Mouse (Mus musculus) E14TG2a.4 (cell line): Measurements from ENCODE around the gene Rbm39.
A peak's percentile ranks its signal among the peaks of the same experiment; 100 is the strongest.

Experiments
- H3K27me3 ChIP-seq: 2 replicates; pipeline ENCODE4 v1.6.1; 2014; ENCODE audit warnings: low read length, control low read depth; ENCODE audit not compliant: insufficient read depth
- H3K36me3 ChIP-seq: 2 replicates; pipeline ENCODE4 v1.6.1; 2014; ENCODE audit warnings: low read length, control low read depth; ENCODE audit not compliant: insufficient read depth
- H3K4me1 ChIP-seq: replicated peaks from 2 replicates; pipeline ENCODE4 v1.6.1; 2014; ENCODE audit warnings: low read depth, low read length, control low read depth
- H3K4me3 ChIP-seq: replicated peaks from 2 replicates; pipeline ENCODE4 v1.5.1; 2014; ENCODE audit warnings: mild to moderate bottlenecking, low read length
- H3K9me3 ChIP-seq: 2 replicates; pipeline ENCODE4 v1.6.1; 2014; ENCODE audit warnings: low read length, control low read depth
- CTCF ChIP-seq: conservative IDR thresholded peaks from 2 replicates; pipeline ENCODE4 v1.5.1; 2014; ENCODE audit warnings: low read length
- NANOG ChIP-seq: IDR thresholded peaks from 2 replicates; pipeline ENCODE4 v1.6.1; 2014; ENCODE audit warnings: borderline replicate concordance, low read length, mixed read lengths
- POU5F1 ChIP-seq: IDR thresholded peaks from 2 replicates; pipeline ENCODE4 v1.6.1; 2014; ENCODE audit warnings: low read length, borderline replicate concordance

Gene Rbm39

GRCm38 (mm10) chr2:156180094-156180821 lies at the start of gene Rbm39:
Rbm39 (minus strand) TSS chr2:156180238.
- Histone ChIP-seq H3K9me3 (no peaks in the 10 kb centered on the region), H3K4me1 (peaks cover 41% of the 10 kb centered on the region), H3K27me3 (no peaks in the 10 kb centered on the region), H3K36me3 (peaks cover 38% of the 10 kb centered on the region), H3K4me3 (peak within 1 kb of the TSS; percentile 97)
- TF ChIP-seq CTCF (no peak), POU5F1 (no peak), NANOG (no peak)

GRCm38 (mm10) chr2:156229171-156229570 lies 49.1 kb upstream of the Rbm39 start:
- H3K4me1 ChIP-seq = peaks cover 67% of the 10 kb centered on the region
- H3K27me3 ChIP-seq = no peaks in the 10 kb centered on the region
- peaks cover 83% of the 10 kb centered on the region for H3K36me3 ChIP-seq
- TF ChIP-seq POU5F1 (no peak), CTCF (no peak), NANOG (no peak)
- H3K9me3 ChIP-seq = no peaks in the 10 kb centered on the region
- H3K4me3 ChIP-seq = no peak overlapping the region

- TF ChIP-seq POU5F1 (no peak), NANOG (no peak), CTCF (no peak)
- H3K27me3 ChIP-seq = no peaks in the 10 kb centered on the region
- H3K4me3 ChIP-seq = no peak overlapping the region
- peaks cover 70% of the 10 kb centered on the region for H3K4me1 ChIP-seq
- H3K36me3 ChIP-seq = peaks cover 85% of the 10 kb centered on the region
- no peaks in the 10 kb centered on the region for H3K9me3 ChIP-seq
These were observed 47.7 kb upstream of the Rbm39 start for GRCm38 (mm10) chr2:156227689-156228088.

- Histone ChIP-seq H3K4me3 (no peak overlapping the region), H3K36me3 (peaks cover 76% of the 10 kb centered on the region), H3K9me3 (no peaks in the 10 kb centered on the region), H3K27me3 (no peaks in the 10 kb centered on the region), H3K4me1 (peaks cover 62% of the 10 kb centered on the region)
- TF ChIP-seq CTCF (no peak), POU5F1 (no peak), NANOG (no peak)
These were observed 44.0 kb upstream of the Rbm39 start for GRCm38 (mm10) chr2:156224043-156224442.

- H3K36me3 ChIP-seq = peaks cover 67% of the 10 kb centered on the region
- H3K27me3 ChIP-seq = no peaks in the 10 kb centered on the region
- no peaks in the 10 kb centered on the region for H3K9me3 ChIP-seq
- peaks cover 59% of the 10 kb centered on the region for H3K4me1 ChIP-seq
- TF ChIP-seq NANOG = no peak
- TF ChIP-seq POU5F1 = no peak
- TF ChIP-seq CTCF = no peak
- H3K4me3 ChIP-seq = no peak overlapping the region
These were observed 42.1 kb upstream of the Rbm39 start for GRCm38 (mm10) chr2:156222100-156222499.

GRCm38 (mm10) chr2:156217786-156218185 lies 37.7 kb upstream of the Rbm39 start:
- TF ChIP-seq CTCF (no peak), NANOG (peak; percentile 47; the same call in 1 of the 2 replicates), POU5F1 (no peak)
- no peak overlapping the region for H3K4me3 ChIP-seq
- peaks cover 42% of the 10 kb centered on the region for H3K36me3 ChIP-seq

GRCm38 (mm10) chr2:156203917-156204316 lies 23.9 kb upstream of the Rbm39 start:
- TF ChIP-seq NANOG (no peak), CTCF (peak; percentile 24; the same call in 1 of the 2 replicates)
- H3K27me3 ChIP-seq = no peaks in the 10 kb centered on the region
- peaks cover 72% of the 10 kb centered on the region for H3K4me1 ChIP-seq
- H3K4me3 ChIP-seq = no peak overlapping the region
- peaks cover 59% of the 10 kb centered on the region for H3K36me3 ChIP-seq
- no peaks in the 10 kb centered on the region for H3K9me3 ChIP-seq

More at GRCm38 (mm10) chr2:156217786-156218185, 37.7 kb upstream of the Rbm39 start:
- Histone ChIP-seq H3K4me1 (peaks cover 60% of the 10 kb centered on the region), H3K9me3 (no peaks in the 10 kb centered on the region), H3K27me3 (no peaks in the 10 kb centered on the region)

- H3K36me3 ChIP-seq = peaks cover 60% of the 10 kb centered on the region
- H3K4me1 ChIP-seq = peaks cover 70% of the 10 kb centered on the region
- H3K27me3 ChIP-seq = no peaks in the 10 kb centered on the region
- no peak for TF ChIP-seq CTCF
- no peak for TF ChIP-seq NANOG
- TF ChIP-seq POU5F1 = no peak
- H3K4me3 ChIP-seq = peak overlapping the region; percentile 32
- no peaks in the 10 kb centered on the region for H3K9me3 ChIP-seq
These were observed 22.9 kb upstream of the Rbm39 start for GRCm38 (mm10) chr2:156202848-156203437.

- Histone ChIP-seq H3K27me3 (no peaks in the 10 kb centered on the region), H3K36me3 (peaks cover 48% of the 10 kb centered on the region), H3K9me3 (no peaks in the 10 kb centered on the region), H3K4me1 (peaks cover 65% of the 10 kb centered on the region), H3K4me3 (no peak overlapping the region)
- TF ChIP-seq POU5F1 (no peak), NANOG (no peak), CTCF (no peak)
These were observed 21.4 kb upstream of the Rbm39 start for GRCm38 (mm10) chr2:156201486-156201885.
